Mouse (Mus musculus): ENCODE data around the gene Cntrl. TPM values are rescaled to one million over a fixed set of nuclear protein-coding genes. Genes with fewer than 3 reads are reported as not detected.
A peak's percentile ranks its signal among the peaks of the same experiment; 100 is the strongest.

The Cntrl gene
- polyA plus RNA-seq, 1 experiment from 2014 or later = 20.0 TPM

GRCm38 (mm10) chr2:35211681-35212080, 102.4 kb downstream of the Cntrl start:
- no peaks in the 10 kb centered on the region for H3K27me3 ChIP-seq (replicated peaks)
- H3K4me3 ChIP-seq = no peak overlapping the region
- no peak overlapping the region for H3K4me2 ChIP-seq (replicated peaks)
- no peak overlapping the region for H3K9ac ChIP-seq
- WGBS = 88% methylated on average over 3 of the region's 3 CpGs
- no peak overlapping the region for H3K27ac ChIP-seq
- H3K36me3 ChIP-seq = no peaks in the 10 kb centered on the region
- no peaks in the 10 kb centered on the region for H3K9me3 ChIP-seq
- H3K4me1 ChIP-seq = peaks cover 3% of the 10 kb centered on the region; the same call in 1 of the 2 replicates
- ATAC-seq (ENCODE audit: low FRiP score, low read depth) = no peak

GRCm38 (mm10) chr2:35213345-35213910, 104.1 kb downstream of the Cntrl start:
- no peaks in the 10 kb centered on the region for H3K27me3 ChIP-seq (replicated peaks)
- H3K4me1 ChIP-seq = peaks cover 3% of the 10 kb centered on the region; the same call in 1 of the 2 replicates
- no peaks in the 10 kb centered on the region for H3K9me3 ChIP-seq
- no peak overlapping the region for H3K4me2 ChIP-seq (replicated peaks)
- 79% methylated on average over 12 of the region's 12 CpGs for WGBS
- no peaks in the 10 kb centered on the region for H3K36me3 ChIP-seq
- H3K9ac ChIP-seq = no peak overlapping the region
- H3K27ac ChIP-seq = no peak overlapping the region
- no peak overlapping the region for H3K4me3 ChIP-seq
- ATAC-seq (ENCODE audit: low FRiP score, low read depth) = no peak

- Histone ChIP-seq H3K27ac (no peak overlapping the region), H3K4me2 (replicated peaks) (peak overlapping the region; percentile 39), H3K9ac (no peak overlapping the region; the same call in 1 of the 2 replicates), H3K9me3 (no peaks in the 10 kb centered on the region), H3K4me3 (no peak overlapping the region), H3K27me3 (replicated peaks) (no peaks in the 10 kb centered on the region), H3K36me3 (no peaks in the 10 kb centered on the region), H3K4me1 (peaks cover 3% of the 10 kb centered on the region; the same call in 1 of the 2 replicates)
- ATAC-seq (ENCODE audit: low FRiP score, low read depth) = peak; percentile 93
- WGBS = 3% methylated on average over 12 of the region's 12 CpGs
Measured at GRCm38 (mm10) chr2:35214881-35215358, 105.6 kb downstream of the Cntrl start.

GRCm38 (mm10) chr2:35215363-35215762, 106.1 kb downstream of the Cntrl start:
- no peak overlapping the region for H3K27ac ChIP-seq
- H3K4me2 ChIP-seq (replicated peaks) = peak overlapping the region; percentile 39
- WGBS = 40% methylated on average over 14 of the region's 14 CpGs
- no peak overlapping the region; the same call in 1 of the 2 replicates for H3K9ac ChIP-seq
- ATAC-seq (ENCODE audit: low FRiP score, low read depth) = peak; percentile 43; the same call in 1 of the 2 replicates
- H3K9me3 ChIP-seq = no peaks in the 10 kb centered on the region
- no peak overlapping the region for H3K4me3 ChIP-seq
- no peaks in the 10 kb centered on the region for H3K27me3 ChIP-seq (replicated peaks)
- H3K36me3 ChIP-seq = no peaks in the 10 kb centered on the region
- H3K4me1 ChIP-seq = peaks cover 3% of the 10 kb centered on the region; the same call in 1 of the 2 replicates

GRCm38 (mm10) chr2:35216701-35217100, 107.4 kb downstream of the Cntrl start:
- H3K27me3 ChIP-seq (replicated peaks) = no peaks in the 10 kb centered on the region
- ATAC-seq (ENCODE audit: low FRiP score, low read depth) = no peak
- WGBS = 89% methylated on average over 2 of the region's 2 CpGs

GRCm38 (mm10) chr2:35218736-35219135, 109.4 kb downstream of the Cntrl start:
- Histone ChIP-seq H3K4me1 (peaks cover 3% of the 10 kb centered on the region; the same call in 1 of the 2 replicates), H3K4me3 (no peak overlapping the region), H3K27me3 (replicated peaks) (no peaks in the 10 kb centered on the region), H3K4me2 (replicated peaks) (no peak overlapping the region), H3K9ac (no peak overlapping the region), H3K9me3 (no peaks in the 10 kb centered on the region), H3K36me3 (no peaks in the 10 kb centered on the region), H3K27ac (no peak overlapping the region)
- no peak for ATAC-seq (ENCODE audit: low FRiP score, low read depth)
- 93% methylated on average over 3 of the region's 3 CpGs for WGBS

More at GRCm38 (mm10) chr2:35216701-35217100, 107.4 kb downstream of the Cntrl start:
- H3K4me1 ChIP-seq = peaks cover 3% of the 10 kb centered on the region; the same call in 1 of the 2 replicates
- H3K4me2 ChIP-seq (replicated peaks) = no peak overlapping the region
- no peak overlapping the region for H3K27ac ChIP-seq
- no peak overlapping the region for H3K4me3 ChIP-seq
- no peaks in the 10 kb centered on the region for H3K36me3 ChIP-seq
- no peaks in the 10 kb centered on the region for H3K9me3 ChIP-seq
- no peak overlapping the region for H3K9ac ChIP-seq

- Histone ChIP-seq H3K4me2 (replicated peaks) (no peak overlapping the region), H3K27me3 (replicated peaks) (no peaks in the 10 kb centered on the region), H3K9ac (no peak overlapping the region), H3K27ac (no peak overlapping the region), H3K4me1 (no peaks in the 10 kb centered on the region), H3K4me3 (no peak overlapping the region), H3K36me3 (no peaks in the 10 kb centered on the region), H3K9me3 (no peaks in the 10 kb centered on the region)
- no peak for ATAC-seq (ENCODE audit: low FRiP score, low read depth)
- WGBS = 51% methylated on average over 6 of the region's 6 CpGs
Measured at GRCm38 (mm10) chr2:35222822-35223391, 113.6 kb downstream of the Cntrl start.

- Histone ChIP-seq H3K4me1 (no peaks in the 10 kb centered on the region), H3K4me3 (no peak overlapping the region), H3K9ac (no peak overlapping the region), H3K4me2 (replicated peaks) (no peak overlapping the region), H3K36me3 (no peaks in the 10 kb centered on the region), H3K27ac (no peak overlapping the region), H3K9me3 (no peaks in the 10 kb centered on the region), H3K27me3 (replicated peaks) (no peaks in the 10 kb centered on the region)
- WGBS = 93% methylated on average over 15 of the region's 15 CpGs
- ATAC-seq (ENCODE audit: low FRiP score, low read depth) = no peak
Measured at GRCm38 (mm10) chr2:35224285-35224684, 115.0 kb downstream of the Cntrl start.

- Histone ChIP-seq H3K4me1 (peaks cover 3% of the 10 kb centered on the region; the same call in 1 of the 2 replicates), H3K9me3 (no peaks in the 10 kb centered on the region), H3K36me3 (no peaks in the 10 kb centered on the region), H3K9ac (no peak overlapping the region), H3K27me3 (replicated peaks) (no peaks in the 10 kb centered on the region), H3K4me2 (replicated peaks) (no peak overlapping the region), H3K4me3 (no peak overlapping the region), H3K27ac (no peak overlapping the region)
- 73% methylated on average over 4 of the region's 4 CpGs for WGBS
- ATAC-seq (ENCODE audit: low FRiP score, low read depth) = no peak
Measured at GRCm38 (mm10) chr2:35228145-35228544, 118.9 kb downstream of the Cntrl start.

Other genes starting within 250 kb of the Cntrl start
- not detected in 2 replicates for gene Cutal, start 235.1 kb upstream of the Cntrl start, polyA plus RNA-seq (2016; fragmentation: Nextera tagmentation; extraction: Ambion mirVana)
- 94.5 and 94.9 TPM in 2 replicates for gene Psmd5, start 234.5 kb upstream of the Cntrl start, polyA plus RNA-seq (2016; fragmentation: Nextera tagmentation; extraction: Ambion mirVana)
- 1.1 and 1.3 TPM in 2 replicates for gene Phf19, start 195.5 kb upstream of the Cntrl start, polyA plus RNA-seq (2016; fragmentation: Nextera tagmentation; extraction: Ambion mirVana)
- 0.53 and 0.80 TPM in 2 replicates for gene Traf1, start 147.7 kb upstream of the Cntrl start, polyA plus RNA-seq (2016; fragmentation: Nextera tagmentation; extraction: Ambion mirVana)
- gene Hc, start 48.1 kb upstream of the Cntrl start, polyA plus RNA-seq (2016; fragmentation: Nextera tagmentation; extraction: Ambion mirVana) = 0.14 and 0.44 TPM in 2 replicates
- gene AI182371, start 7.9 kb upstream of the Cntrl start, polyA plus RNA-seq (2016; fragmentation: Nextera tagmentation; extraction: Ambion mirVana) = 0.19 and 0.24 TPM in 2 replicates
- 345 and 414 TPM in 2 replicates for gene Rab14, start 91.6 kb downstream of the Cntrl start, polyA plus RNA-seq (2016; fragmentation: Nextera tagmentation; extraction: Ambion mirVana)
- gene Gsn, start 146.9 kb downstream of the Cntrl start, polyA plus RNA-seq (2016; fragmentation: Nextera tagmentation; extraction: Ambion mirVana) = 39.0 and 41.0 TPM in 2 replicates
- 10.8 and 14.3 TPM in 2 replicates for gene Stom, start 227.5 kb downstream of the Cntrl start, polyA plus RNA-seq (2016; fragmentation: Nextera tagmentation; extraction: Ambion mirVana)

Data from neural tube, embryonic 12.5 days (tissue).